Mouse (Mus musculus): Measurements from ENCODE around the gene Hand1. TPM values are rescaled to one million over a fixed set of nuclear protein-coding genes. Genes with fewer than 3 reads are reported as not detected.
"Not testable (repeated sequence)": the region's sequence is repeated elsewhere in the genome, so short reads cannot be mapped to it uniquely, and the experiment has no call there.

Hand1 gene
- polyA plus RNA-seq, 1 experiment from 2014 or later, result 1.9 TPM

DNA sequence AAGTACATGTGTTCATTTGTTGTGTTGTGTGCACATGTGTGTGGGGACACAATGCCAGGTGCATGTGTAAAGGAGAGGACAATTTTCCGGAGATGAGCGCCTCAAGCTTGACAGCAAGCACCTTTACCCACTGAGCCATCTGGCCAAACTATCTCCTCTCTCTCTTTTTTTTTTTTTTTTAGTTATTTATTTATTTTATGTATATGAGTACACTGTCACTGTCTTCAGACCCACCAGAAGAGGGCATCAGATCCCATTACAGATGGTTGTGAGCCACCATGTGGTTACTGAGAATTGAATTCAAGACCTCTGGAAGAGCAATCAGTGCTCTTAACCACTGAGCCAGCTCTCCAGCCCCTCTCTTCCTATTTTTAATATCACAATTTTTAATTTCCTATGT is 9.5 kb downstream of the Hand1 start:
- H3K4me3 ChIP-seq (replicated peaks); H3K4me2 ChIP-seq; H3K36me3 ChIP-seq; H3K9me3 ChIP-seq; H3K9ac ChIP-seq (replicated peaks); ATAC-seq (ENCODE audit: insufficient number of reproducible peaks, insufficient read depth, low FRiP score, low TSS enrichment, low read depth); H3K27ac ChIP-seq: not testable (repeated sequence)
- H3K4me1 ChIP-seq (replicated peaks), result peaks cover 29% of the 10 kb centered on the region
- peaks cover 36% of the 10 kb centered on the region for H3K27me3 ChIP-seq
- WGBS, result 91% methylated on average over 2 of the region's 2 CpGs

GRCm38 (mm10) chr11:57819999-57820581 is 12.5 kb downstream of the Hand1 start:
- H3K4me2 ChIP-seq, result no peak overlapping the region
- peaks cover 22% of the 10 kb centered on the region for H3K27me3 ChIP-seq
- no peak overlapping the region for H3K4me3 ChIP-seq (replicated peaks)
- 31% methylated on average over 9 of the region's 9 CpGs for WGBS
- no peaks in the 10 kb centered on the region for H3K36me3 ChIP-seq
- H3K27ac ChIP-seq, result no peak overlapping the region
- no peak for ATAC-seq (ENCODE audit: insufficient number of reproducible peaks, insufficient read depth, low FRiP score, low TSS enrichment, low read depth)
- H3K9ac ChIP-seq (replicated peaks), result no peak overlapping the region
- H3K9me3 ChIP-seq, result no peaks in the 10 kb centered on the region
- H3K4me1 ChIP-seq (replicated peaks), result peaks cover 23% of the 10 kb centered on the region

DNA sequence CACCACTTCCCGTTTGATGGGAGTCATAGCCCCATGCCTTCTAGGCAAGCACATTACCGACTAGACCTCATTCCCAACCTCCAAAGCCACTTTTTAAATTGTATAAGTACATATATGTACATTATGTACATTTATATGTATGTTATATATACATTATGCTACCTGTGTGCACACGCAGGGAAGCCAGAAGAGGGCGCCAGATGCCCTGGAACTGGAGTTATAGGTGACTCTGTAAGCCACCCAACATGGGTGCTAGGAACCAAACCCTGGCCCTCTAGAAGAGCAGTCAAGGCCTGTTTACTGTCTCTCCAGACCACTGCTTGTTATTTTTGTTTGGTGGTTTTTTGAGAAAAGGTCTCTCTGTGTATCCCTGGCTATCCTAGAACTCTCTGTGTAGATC is 14.4 kb downstream of the Hand1 start:
- Histone ChIP-seq H3K9ac (replicated peaks) (no peak overlapping the region), H3K27me3 (peaks cover 28% of the 10 kb centered on the region), H3K4me1 (replicated peaks) (peaks cover 10% of the 10 kb centered on the region; the same call in 1 of the 2 replicates), H3K9me3 (no peaks in the 10 kb centered on the region), H3K27ac (no peak overlapping the region), H3K4me3 (replicated peaks) (no peak overlapping the region), H3K36me3 (no peaks in the 10 kb centered on the region), H3K4me2 (no peak overlapping the region)
- ATAC-seq (ENCODE audit: insufficient number of reproducible peaks, insufficient read depth, low FRiP score, low TSS enrichment, low read depth), result no peak
- 83% methylated on average over 4 of the region's 4 CpGs for WGBS

DNA sequence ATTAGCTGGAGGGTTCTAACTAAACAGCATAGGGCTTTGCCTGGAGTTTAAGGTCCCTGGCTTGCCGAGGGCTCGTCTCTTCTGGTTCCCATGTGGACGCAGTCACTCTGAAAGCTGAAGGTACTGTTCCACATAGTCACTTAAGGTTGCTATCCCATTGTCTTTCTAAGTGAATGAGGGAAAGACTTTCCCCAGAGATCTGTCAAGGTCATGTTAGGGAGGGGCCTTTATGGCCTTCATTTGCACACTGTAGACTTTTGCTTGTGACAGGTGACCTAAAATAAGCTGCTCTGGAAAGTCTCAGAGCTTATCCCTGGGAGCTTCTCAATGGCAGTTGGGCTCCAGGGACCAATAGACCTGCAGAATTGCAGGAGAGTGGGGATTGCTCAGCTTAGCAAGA is 19.0 kb downstream of the Hand1 start:
- no peak for ATAC-seq (ENCODE audit: insufficient number of reproducible peaks, insufficient read depth, low FRiP score, low TSS enrichment, low read depth)
- Histone ChIP-seq H3K9me3 (no peaks in the 10 kb centered on the region), H3K9ac (replicated peaks) (no peak overlapping the region), H3K27ac (no peak overlapping the region), H3K27me3 (peaks cover 13% of the 10 kb centered on the region), H3K4me2 (no peak overlapping the region), H3K36me3 (peaks cover 35% of the 10 kb centered on the region), H3K4me1 (replicated peaks) (peaks cover 10% of the 10 kb centered on the region; the same call in 1 of the 2 replicates), H3K4me3 (replicated peaks) (no peak overlapping the region)
- 88% methylated on average over 3 of the region's 3 CpGs for WGBS

GRCm38 (mm10) chr11:57812212-57812611 is 20.4 kb downstream of the Hand1 start:
- Histone ChIP-seq H3K27me3 (peaks cover 11% of the 10 kb centered on the region; the same call in 1 of the 2 replicates), H3K27ac (no peak overlapping the region), H3K9me3 (no peaks in the 10 kb centered on the region), H3K9ac (replicated peaks) (no peak overlapping the region), H3K36me3 (peaks cover 49% of the 10 kb centered on the region), H3K4me3 (replicated peaks) (no peak overlapping the region), H3K4me2 (no peak overlapping the region), H3K4me1 (replicated peaks) (peaks cover 3% of the 10 kb centered on the region; the same call in 1 of the 2 replicates)
- no peak for ATAC-seq (ENCODE audit: insufficient number of reproducible peaks, insufficient read depth, low FRiP score, low TSS enrichment, low read depth)
- WGBS, result 97% methylated on average over 8 of the region's 8 CpGs

- no peak overlapping the region for H3K4me3 ChIP-seq (replicated peaks)
- peaks cover 6% of the 10 kb centered on the region; the same call in 1 of the 2 replicates for H3K27me3 ChIP-seq
- H3K36me3 ChIP-seq, result peaks cover 55% of the 10 kb centered on the region
- H3K9ac ChIP-seq (replicated peaks), result no peak overlapping the region
- H3K4me2 ChIP-seq, result no peak overlapping the region
- no peaks in the 10 kb centered on the region for H3K9me3 ChIP-seq
- no peak overlapping the region for H3K27ac ChIP-seq
- WGBS, result 85% methylated on average over 7 of the region's 7 CpGs
- H3K4me1 ChIP-seq (replicated peaks), result no peaks in the 10 kb centered on the region
- ATAC-seq (ENCODE audit: insufficient number of reproducible peaks, insufficient read depth, low FRiP score, low TSS enrichment, low read depth), result no peak
Observed at GRCm38 (mm10) chr11:57811006-57811405, 21.6 kb downstream of the Hand1 start.

- no peak overlapping the region for H3K9ac ChIP-seq (replicated peaks)
- H3K36me3 ChIP-seq, result peaks cover 55% of the 10 kb centered on the region
- WGBS, result 94% methylated on average over 8 of the region's 8 CpGs
- H3K4me2 ChIP-seq, result no peak overlapping the region
- no peaks in the 10 kb centered on the region; the same call in 1 of the 2 replicates for H3K4me1 ChIP-seq (replicated peaks)
- H3K4me3 ChIP-seq (replicated peaks), result no peak overlapping the region
- no peak for ATAC-seq (ENCODE audit: insufficient number of reproducible peaks, insufficient read depth, low FRiP score, low TSS enrichment, low read depth)
- no peaks in the 10 kb centered on the region for H3K9me3 ChIP-seq
- peaks cover 6% of the 10 kb centered on the region; the same call in 1 of the 2 replicates for H3K27me3 ChIP-seq
- H3K27ac ChIP-seq, result no peak overlapping the region
Observed at GRCm38 (mm10) chr11:57809732-57810098, 22.9 kb downstream of the Hand1 start.

DNA sequence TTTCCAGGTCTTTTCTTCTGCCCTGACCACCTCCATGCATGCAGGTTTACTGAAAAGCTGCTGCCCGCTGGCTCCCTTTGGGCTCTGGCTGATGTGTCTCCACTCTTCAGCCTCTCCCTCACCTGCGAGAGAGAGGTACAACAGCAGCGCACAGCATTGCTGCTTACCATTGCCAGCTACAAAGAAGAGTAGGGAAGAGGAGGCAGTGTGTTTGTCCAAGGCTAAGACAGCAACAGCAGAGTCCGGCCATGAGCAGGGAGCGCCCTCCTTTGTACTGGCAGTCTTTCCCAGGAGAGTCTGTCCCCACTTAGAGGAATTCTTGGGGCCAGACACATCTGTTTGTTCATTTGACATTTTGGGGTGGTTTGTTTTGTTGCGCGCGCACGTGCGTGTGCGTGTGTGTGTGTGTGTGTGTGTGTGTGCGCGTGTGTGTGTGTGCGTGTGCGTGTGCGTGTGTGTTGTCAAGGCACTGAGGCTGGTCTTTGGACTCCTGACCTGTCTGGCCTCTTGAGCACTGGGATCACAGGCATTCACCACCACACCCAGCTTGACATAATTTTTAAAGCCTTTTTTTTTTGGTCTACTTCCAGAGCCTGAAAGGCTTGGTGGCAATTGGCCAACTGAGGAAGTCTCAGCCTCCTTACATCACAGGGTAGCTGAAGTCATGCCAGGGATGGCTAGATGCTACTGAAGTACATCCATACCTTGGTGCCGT is 23.4 kb downstream of the Hand1 start:
- H3K9me3 ChIP-seq, result no peaks in the 10 kb centered on the region
- peaks cover 1% of the 10 kb centered on the region; the same call in 1 of the 2 replicates for H3K27me3 ChIP-seq
- H3K27ac ChIP-seq, result no peak overlapping the region
- H3K4me2 ChIP-seq, result no peak overlapping the region
- H3K4me3 ChIP-seq (replicated peaks), result no peak overlapping the region
- WGBS, result 92% methylated on average over 17 of the region's 17 CpGs
- H3K36me3 ChIP-seq, result peaks cover 55% of the 10 kb centered on the region
- H3K4me1 ChIP-seq (replicated peaks), result peaks cover under 1% of the 10 kb centered on the region
- H3K9ac ChIP-seq (replicated peaks), result no peak overlapping the region
- no peak for ATAC-seq (ENCODE audit: insufficient number of reproducible peaks, insufficient read depth, low FRiP score, low TSS enrichment, low read depth)

GRCm38 (mm10) chr11:57805047-57805446 is 27.6 kb downstream of the Hand1 start:
- Histone ChIP-seq H3K27ac (no peak overlapping the region), H3K9ac (replicated peaks) (no peak overlapping the region), H3K9me3 (no peaks in the 10 kb centered on the region), H3K4me3 (replicated peaks) (no peak overlapping the region), H3K27me3 (no peaks in the 10 kb centered on the region; the same call in none of the 2 replicates), H3K36me3 (peaks cover 34% of the 10 kb centered on the region), H3K4me2 (no peak overlapping the region), H3K4me1 (replicated peaks) (peaks cover 25% of the 10 kb centered on the region)
- no peak for ATAC-seq (ENCODE audit: insufficient number of reproducible peaks, insufficient read depth, low FRiP score, low TSS enrichment, low read depth)
- 56% methylated on average over 3 of the region's 3 CpGs for WGBS

DNA sequence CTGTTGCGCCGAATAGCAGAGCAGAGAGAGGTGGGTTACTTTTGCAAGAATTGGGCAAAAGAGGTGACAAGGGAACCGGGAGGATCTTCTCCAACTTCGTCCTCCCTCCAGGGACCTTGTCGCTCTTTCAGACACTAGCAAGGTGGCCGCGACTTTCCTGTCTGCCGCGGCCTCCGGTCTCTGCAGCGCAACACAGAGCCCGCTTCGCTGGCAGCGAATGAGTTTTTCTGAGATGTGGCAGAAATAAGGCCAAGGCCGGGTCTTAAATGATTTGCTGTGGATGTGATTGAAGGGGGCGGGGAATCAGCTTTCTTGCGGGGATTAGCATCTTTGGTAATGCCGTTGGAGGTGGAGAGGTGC is 30.1 kb downstream of the Hand1 start:
- no peak for ATAC-seq (ENCODE audit: insufficient number of reproducible peaks, insufficient read depth, low FRiP score, low TSS enrichment, low read depth)
- Histone ChIP-seq H3K9me3 (no peaks in the 10 kb centered on the region), H3K4me1 (replicated peaks) (peaks cover 26% of the 10 kb centered on the region), H3K36me3 (peaks cover 9% of the 10 kb centered on the region; the same call in 1 of the 2 replicates), H3K27ac (no peak overlapping the region), H3K27me3 (no peaks in the 10 kb centered on the region; the same call in 1 of the 2 replicates), H3K4me2 (peak overlapping the region; percentile 97), H3K4me3 (replicated peaks) (peak overlapping the region; percentile 96), H3K9ac (replicated peaks) (peak overlapping the region; percentile 92)
- under 1% methylated on average over 18 of the region's 18 CpGs for WGBS

GRCm38 (mm10) chr11:57801766-57802510 is 30.7 kb downstream of the Hand1 start:
- peak overlapping the region; percentile 35; the same call in 1 of the 2 replicates for H3K27ac ChIP-seq

More at GRCm38 (mm10) chr11:57801766-57802510, 30.7 kb downstream of the Hand1 start:
- Histone ChIP-seq H3K36me3 (peaks cover 6% of the 10 kb centered on the region; the same call in 1 of the 2 replicates), H3K27me3 (no peaks in the 10 kb centered on the region; the same call in 1 of the 2 replicates), H3K4me2 (peak overlapping the region; percentile 97), H3K4me3 (replicated peaks) (peak overlapping the region; percentile 96), H3K9ac (replicated peaks) (peak overlapping the region; percentile 92), H3K9me3 (no peaks in the 10 kb centered on the region), H3K4me1 (replicated peaks) (peaks cover 26% of the 10 kb centered on the region)
- ATAC-seq (ENCODE audit: insufficient number of reproducible peaks, insufficient read depth, low FRiP score, low TSS enrichment, low read depth), result peak; percentile 24
- WGBS, result under 1% methylated on average over 84 of the region's 85 CpGs

Data from limb, embryonic 12.5 days (tissue).